Mouse (Mus musculus): ENCODE data around the gene Tppp3.

GRCm38 (mm10) chr8:105514656-105515055 is 43.3 kb upstream of the Tppp3 start:
- TF ChIP-seq TAL1 (IDR thresholded peaks at IDR 0.05; ENCODE audit: low read length) (no peak), GATA1 (IDR thresholded peaks at IDR 0.05; ENCODE audit: low read length) (no peak)
